Mouse (Mus musculus): ENCODE results near the gene Hnrnph2.

DNA sequence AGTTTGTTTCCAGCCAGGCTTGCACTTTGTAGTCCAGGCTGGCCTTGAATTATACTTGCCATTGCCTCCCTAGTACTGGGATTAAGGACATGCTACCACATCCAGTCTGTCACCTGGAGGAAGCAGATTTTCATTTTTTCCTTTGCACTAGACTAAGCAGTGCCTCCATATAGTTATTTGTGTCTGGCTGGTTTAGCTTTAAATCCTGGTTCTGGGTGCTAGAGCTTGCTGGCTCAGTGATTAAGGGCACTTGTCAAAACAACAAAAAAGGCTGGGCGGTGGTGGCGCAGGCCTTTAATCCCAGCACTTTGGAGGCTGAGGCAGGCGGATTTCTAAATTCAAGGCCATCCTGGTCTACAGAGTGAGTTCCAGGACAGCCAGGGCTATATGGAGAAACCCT, 12.0 kb upstream of the Hnrnph2 start:
- no peak for TF ChIP-seq POLR2A (IDR thresholded peaks at IDR 0.05; ENCODE audit: borderline replicate concordance, low read depth, low read length)
- no peak for TF ChIP-seq CTCF (IDR thresholded peaks at IDR 0.05; ENCODE audit: low read depth, low read length)

Data from bone marrow macrophage, adult 2 months (primary cell).